Mouse (Mus musculus) cerebral cortex, adult 2 months (tissue): ENCODE data around the gene Wnt3.

Experiments
- WGBS: fragments of 180-500 bp; shearing (Covaris S2); methylation state at CpG from one replicate; pipeline ENCODE4 v1.1.7; 2018; 5-methylcytosine and 5-hydroxymethylcytosine counted together

The Wnt3 gene

DNA sequence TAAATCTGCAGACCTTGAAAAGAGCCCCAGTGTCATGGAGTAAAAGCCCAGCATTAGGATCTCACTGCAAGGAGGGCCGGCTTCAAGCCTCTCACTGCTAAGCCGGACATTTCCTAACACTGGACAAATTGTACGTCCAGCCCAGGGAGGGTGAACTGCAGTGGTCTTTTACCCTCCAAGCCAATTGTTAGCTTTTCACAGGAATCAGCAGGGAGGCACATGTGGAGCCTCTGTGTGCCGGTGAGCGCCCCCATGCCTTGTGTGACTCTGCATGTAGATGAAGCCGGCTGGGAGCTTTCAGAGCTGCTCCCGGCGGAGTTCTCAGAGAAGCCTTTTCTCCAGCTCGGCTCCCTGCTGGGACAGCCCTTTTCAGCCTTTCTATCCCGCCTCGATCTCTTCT, 66.9 kb downstream of the Wnt3 start:
- 56% methylated on average over 11 of the region's 11 CpGs for WGBS

- WGBS: 89% methylated on average over 11 of the region's 11 CpGs
Measured at GRCm38 (mm10) chr11:103848287-103848686, 74.3 kb downstream of the Wnt3 start.

DNA sequence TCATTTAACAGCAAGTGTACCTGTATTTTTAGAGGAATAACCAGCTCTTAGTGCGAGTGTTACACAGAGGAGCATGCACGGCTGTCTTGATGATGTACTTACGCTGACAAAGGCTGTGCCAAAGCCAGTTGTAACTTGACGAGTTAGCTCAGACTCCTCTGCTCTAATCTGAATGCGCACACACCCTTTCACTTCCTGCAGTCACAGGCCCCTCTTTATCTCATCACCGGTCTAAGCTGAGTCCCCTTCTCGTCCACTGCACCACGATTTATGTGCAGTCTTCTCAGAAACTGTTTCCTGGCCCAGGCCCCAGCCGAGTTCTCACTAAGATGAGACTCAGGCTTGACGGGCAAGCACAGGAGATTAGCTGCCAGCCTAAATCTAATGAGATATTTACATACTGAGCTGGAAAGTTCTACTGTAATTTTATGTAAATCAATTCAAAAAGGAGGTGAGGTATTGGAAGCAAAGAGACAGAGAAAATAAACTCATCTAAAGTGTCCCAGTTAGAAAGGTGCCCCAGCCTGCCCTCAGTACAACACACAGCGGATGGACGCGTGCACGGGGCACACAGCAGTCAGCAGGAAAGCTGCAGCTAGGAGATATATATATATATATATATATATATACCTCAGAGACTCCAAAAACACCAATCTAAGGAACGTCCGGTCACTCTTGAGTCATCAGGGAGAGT, 78.8 kb downstream of the Wnt3 start:
- WGBS: 49% methylated on average over 16 of the region's 16 CpGs

DNA sequence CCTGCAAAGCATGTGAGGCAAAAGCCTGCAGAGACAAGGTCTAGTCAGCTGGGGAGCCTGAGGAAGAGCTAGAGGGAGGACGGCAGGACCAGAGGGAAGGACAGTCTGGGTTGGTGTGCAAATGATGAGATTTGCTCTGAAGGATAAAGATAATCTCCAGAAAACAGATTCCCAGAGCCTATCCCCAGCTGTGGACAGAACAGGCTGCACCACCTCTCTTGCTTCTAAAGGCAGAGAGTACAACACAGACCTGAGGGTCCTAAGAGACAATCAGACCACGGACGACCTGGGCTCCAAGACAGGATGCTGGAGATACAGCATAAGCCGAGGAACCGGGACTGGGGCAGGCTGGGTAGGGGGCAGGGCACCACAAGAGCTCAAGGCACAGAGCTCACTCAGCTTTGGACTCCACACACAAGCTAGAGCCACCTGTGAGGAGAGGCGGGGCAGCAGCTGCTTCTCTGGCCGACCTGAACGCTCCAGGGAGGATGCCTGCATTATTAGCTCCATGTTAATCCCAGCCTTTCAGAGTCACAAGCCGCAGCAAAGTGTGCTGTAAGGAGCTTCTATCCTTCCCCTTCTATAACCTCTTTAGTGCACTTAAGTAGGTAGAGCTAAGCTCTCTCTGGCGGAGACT, 79.5 kb downstream of the Wnt3 start:
- 53% methylated on average over 10 of the region's 10 CpGs for WGBS

- 52% methylated on average over 9 of the region's 9 CpGs for WGBS
Measured at GRCm38 (mm10) chr11:103854294-103854693, 80.3 kb downstream of the Wnt3 start.

DNA sequence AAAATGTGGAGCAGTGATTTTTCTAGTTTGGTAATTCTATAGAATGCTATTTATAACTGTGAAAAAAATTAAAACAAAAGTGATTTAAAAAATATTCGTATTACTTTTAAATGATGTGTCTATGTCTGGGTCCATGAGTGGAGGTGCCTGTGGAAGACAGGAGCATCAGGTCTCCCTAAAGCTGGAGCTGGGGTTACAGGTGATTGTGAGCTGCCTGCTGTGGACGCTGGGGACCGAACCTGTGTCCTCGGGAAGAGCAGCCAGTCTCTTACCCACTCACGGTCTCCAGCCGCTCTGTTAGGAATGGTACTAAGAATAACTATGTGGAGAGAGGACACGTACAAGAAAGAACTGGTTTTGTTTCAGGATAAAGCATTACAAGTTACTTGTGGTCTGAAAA, 82.7 kb downstream of the Wnt3 start:
- 65% methylated on average over 7 of the region's 7 CpGs for WGBS

GRCm38 (mm10) chr11:103858760-103859159, 84.8 kb downstream of the Wnt3 start:
- 65% methylated on average over 5 of the region's 5 CpGs for WGBS

DNA sequence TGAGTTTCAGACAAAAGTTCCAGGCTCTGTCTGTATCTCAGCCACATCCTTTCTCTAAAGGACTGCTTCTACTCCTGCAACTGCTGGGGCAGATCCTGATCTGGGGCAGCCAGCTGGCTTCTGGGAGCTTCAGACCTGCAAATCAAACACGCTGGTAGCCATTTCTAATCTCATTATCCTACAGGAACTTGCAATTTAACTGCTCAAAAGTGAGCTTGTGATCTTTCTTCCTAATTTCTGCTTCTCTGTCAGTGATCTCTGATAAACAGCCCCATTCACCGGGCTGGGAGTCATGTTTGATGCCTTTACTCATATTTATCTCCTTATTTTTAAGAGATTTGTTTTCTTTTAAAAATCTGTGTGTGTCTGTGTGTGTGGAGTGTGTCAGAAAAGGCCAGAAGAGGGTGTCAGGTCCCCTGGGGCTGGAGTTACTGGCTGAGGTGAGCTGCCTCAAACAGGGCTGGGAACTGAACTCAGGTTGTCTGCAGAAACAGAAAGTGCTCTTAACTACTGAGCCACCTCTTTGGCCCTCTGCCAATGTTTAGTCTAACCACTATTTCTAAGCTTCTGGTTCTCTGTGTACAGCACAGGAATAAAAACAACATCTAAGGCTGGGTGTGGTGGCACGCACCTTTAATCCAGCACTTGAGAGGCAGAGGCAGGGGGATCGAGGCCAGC, 86.1 kb downstream of the Wnt3 start:
- WGBS: 59% methylated on average over 4 of the region's 4 CpGs

- WGBS: 96% methylated on average over 8 of the region's 8 CpGs
Measured at GRCm38 (mm10) chr11:103862951-103863350, 89.0 kb downstream of the Wnt3 start.

DNA sequence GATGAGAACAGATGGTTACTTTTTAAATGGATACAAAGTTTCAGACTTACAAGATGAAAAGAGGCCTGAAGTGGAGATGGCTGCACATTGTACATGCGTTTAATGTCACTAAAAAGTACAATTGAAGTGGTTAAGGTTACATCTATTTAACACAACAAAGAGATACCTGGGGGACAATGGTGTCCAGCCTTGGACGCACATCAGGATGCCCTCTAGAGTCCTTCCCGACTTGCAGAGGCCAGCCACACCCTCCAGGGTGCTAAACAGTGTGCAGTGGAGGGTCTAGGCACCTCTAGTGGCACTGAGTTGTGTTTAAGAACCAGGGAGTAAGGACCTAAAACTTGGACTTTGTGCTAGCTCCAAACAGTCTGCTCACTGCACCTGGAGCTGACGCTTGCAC, 90.5 kb downstream of the Wnt3 start:
- 81% methylated on average over 4 of the region's 4 CpGs for WGBS

- 64% methylated on average over 7 of the region's 7 CpGs for WGBS
Measured at GRCm38 (mm10) chr11:103865346-103865745, 91.4 kb downstream of the Wnt3 start.
